Mouse (Mus musculus) hindbrain, embryonic 13.5 days (tissue): Measurements from ENCODE around the gene Hist1h2ad. TPM values are rescaled to one million over a fixed set of nuclear protein-coding genes. Genes with fewer than 3 reads are reported as not detected.
"Not testable (repeated sequence)": the region's sequence is repeated elsewhere in the genome, so short reads cannot be mapped to it uniquely, and the experiment has no call there.

ENCODE experiments used
- ATAC-seq: fragments of 200-750 bp; cut with Nextera tagmentation; 2 replicates; pipeline ENCODE4 v1.8.0; 2017; ENCODE audit warnings: moderate TSS enrichment; ENCODE audit not compliant: low FRiP score
- H3K27ac ChIP-seq: fragments of 300-500 bp; sonication (generic); 2 replicates; pipeline ENCODE4 v1.5.1; 2015; ENCODE audit warnings: inconsistent platforms, mild to moderate bottlenecking, moderate library complexity
- H3K27me3 ChIP-seq: fragments of 300-500 bp; sonication (generic); 2 replicates; pipeline ENCODE4 v1.6.1; 2015; ENCODE audit warnings: mild to moderate bottlenecking, inconsistent platforms
- H3K36me3 ChIP-seq: fragments of 300-500 bp; sonication (generic); 2 replicates; pipeline ENCODE4 v1.6.1; 2015; ENCODE audit warnings: mild to moderate bottlenecking, inconsistent platforms
- H3K4me1 ChIP-seq: fragments of 300-500 bp; sonication (generic); replicated peaks from 2 replicates; pipeline ENCODE4 v1.6.1; 2015; ENCODE audit warnings: inconsistent platforms
- H3K4me2 ChIP-seq: fragments of 300-500 bp; sonication (generic); 2 replicates; pipeline ENCODE4 v1.6.1; 2015; ENCODE audit warnings: inconsistent platforms, mild to moderate bottlenecking, moderate library complexity
- H3K4me3 ChIP-seq: fragments of 300-500 bp; sonication (generic); 2 replicates; pipeline ENCODE4 v1.5.1; 2015; ENCODE audit warnings: mild to moderate bottlenecking, inconsistent platforms
- H3K9ac ChIP-seq: fragments of 300-500 bp; sonication (generic); 2 replicates; pipeline ENCODE4 v1.6.1; 2015; ENCODE audit warnings: mild to moderate bottlenecking, inconsistent platforms
- H3K9me3 ChIP-seq: fragments of 300-500 bp; sonication (generic); 2 replicates; pipeline ENCODE4 v1.6.1; 2016; ENCODE audit warnings: inconsistent platforms
- WGBS: fragments of 180-500 bp; shearing (Covaris S2); methylation state at CpG from one replicate; pipeline ENCODE4 v1.1.7; 2015; 5-methylcytosine and 5-hydroxymethylcytosine counted together
- polyA plus RNA-seq: library from polyadenylated mRNA; unstranded; fragments of >200 nt; fragmentation: Nextera tagmentation; extraction: Ambion mirVana; gene quantifications from 2 replicates; pipeline ENCODE4 v1.2.1, GENCODE M21; 2015

Hist1h2ad gene
- 0.61 and 2.7 TPM in 2 replicates for polyA plus RNA-seq

GRCm38 (mm10) chr13:23573898-23574524, at the start of gene Hist1h2ad, which contains the start of gene Hist1h2bf:
Hist1h2ad (plus strand) TSS chr13:23574381.
Hist1h2bf (minus strand) TSS chr13:23574196.
- peak within 1 kb of the TSS; percentile 74 for H3K4me2 ChIP-seq
- ATAC-seq, result peak; percentile 93
- H3K27me3 ChIP-seq, H3K36me3 ChIP-seq, H3K9me3 ChIP-seq: not testable (repeated sequence)
- peak within 1 kb of the TSS; percentile 42 for H3K4me3 ChIP-seq
- peak within 1 kb of the TSS; percentile 85 for H3K27ac ChIP-seq
- WGBS, result under 1% methylated on average over 42 of the region's 42 CpGs
- H3K9ac ChIP-seq, result peak within 1 kb of the TSS; percentile 49; the same call in 1 of the 2 replicates
- peaks cover 41% of the 10 kb centered on the region for H3K4me1 ChIP-seq

DNA sequence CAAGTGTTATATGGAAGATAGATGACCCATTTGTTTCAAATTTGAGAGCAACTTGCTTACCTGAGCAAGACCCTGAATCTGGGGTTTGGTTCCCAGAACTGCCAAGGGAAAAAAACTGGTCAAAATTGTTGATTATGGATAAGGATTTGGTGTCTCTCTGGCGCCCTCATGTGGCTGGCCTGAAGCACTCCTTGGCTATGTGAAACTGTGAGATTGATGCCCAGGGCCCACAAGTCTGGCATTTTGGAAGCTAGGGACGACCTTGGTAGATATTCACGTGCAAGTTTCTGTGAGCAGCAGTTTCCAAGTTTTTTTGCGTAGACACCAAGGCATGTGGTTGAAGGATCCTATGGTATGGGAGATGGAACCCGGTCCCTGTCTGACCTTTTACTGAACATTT, 49.5 kb upstream of the Hist1h2ad start:
- Histone ChIP-seq H3K27ac (no peak overlapping the region), H3K4me2 (no peak overlapping the region), H3K4me1 (peaks cover 18% of the 10 kb centered on the region), H3K36me3 (no peaks in the 10 kb centered on the region), H3K9me3 (no peaks in the 10 kb centered on the region), H3K9ac (no peak overlapping the region), H3K4me3 (no peak overlapping the region), H3K27me3 (no peaks in the 10 kb centered on the region)
- WGBS, result 8% methylated on average over 5 of the region's 5 CpGs
- ATAC-seq, result peak; percentile 47; the same call in 1 of the 2 replicates

DNA sequence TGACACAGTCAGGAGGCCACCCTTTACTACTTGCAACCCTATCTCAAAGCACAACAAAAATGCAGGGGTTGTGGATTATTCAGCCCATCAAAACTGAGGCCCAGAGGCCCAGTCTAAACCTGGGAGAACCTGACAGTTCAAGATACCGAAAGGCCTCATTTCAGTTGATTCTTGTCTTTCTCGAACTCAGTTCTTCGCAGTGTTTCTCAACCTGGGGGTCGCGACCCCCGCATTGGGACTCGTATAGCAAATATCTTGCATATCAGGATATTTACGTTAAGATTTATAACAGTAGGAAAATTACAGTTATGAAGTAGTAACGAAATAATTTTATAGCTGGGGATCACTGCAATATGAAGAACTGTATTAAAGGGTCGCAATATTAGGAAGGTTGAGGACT, 48.3 kb upstream of the Hist1h2ad start:
- H3K4me1 ChIP-seq, result peaks cover 18% of the 10 kb centered on the region
- no peaks in the 10 kb centered on the region for H3K27me3 ChIP-seq
- no peak for ATAC-seq
- no peaks in the 10 kb centered on the region for H3K36me3 ChIP-seq
- H3K4me2 ChIP-seq, result peak overlapping the region; percentile 51
- H3K4me3 ChIP-seq, result peak overlapping the region; percentile 50
- 2% methylated on average over 10 of the region's 10 CpGs for WGBS
- H3K9ac ChIP-seq, result 0 out of 2 replicates have a peak overlapping the region, but pooled peaks have one; percentile 9
- no peak overlapping the region for H3K27ac ChIP-seq
- H3K9me3 ChIP-seq, result no peaks in the 10 kb centered on the region

- Histone ChIP-seq H3K4me3 (peak overlapping the region; percentile 50), H3K36me3 (no peaks in the 10 kb centered on the region), H3K4me1 (peaks cover 18% of the 10 kb centered on the region), H3K27me3 (no peaks in the 10 kb centered on the region), H3K9me3 (no peaks in the 10 kb centered on the region), H3K27ac (peak overlapping the region; percentile 79), H3K9ac (peak overlapping the region; percentile 69), H3K4me2 (peak overlapping the region; percentile 51)
- 0 out of 2 replicates have a peak, but pooled peaks have one; percentile 36 for ATAC-seq
- under 1% methylated on average over 17 of the region's 17 CpGs for WGBS
Measured at GRCm38 (mm10) chr13:23526312-23526711, 47.9 kb upstream of the Hist1h2ad start.

- H3K4me3 ChIP-seq, result no peak overlapping the region
Measured at GRCm38 (mm10) chr13:23529005-23529404, 45.2 kb upstream of the Hist1h2ad start.

GRCm38 (mm10) chr13:23529480-23530165, 44.6 kb upstream of the Hist1h2ad start:
- Histone ChIP-seq H3K4me2 (peak overlapping the region; percentile 74), H3K27ac (peak overlapping the region; percentile 96; the same call in 1 of the 2 replicates), H3K36me3 (no peaks in the 10 kb centered on the region), H3K9ac (peak overlapping the region; percentile 83), H3K9me3 (no peaks in the 10 kb centered on the region), H3K4me1 (peaks cover 42% of the 10 kb centered on the region), H3K4me3 (peak overlapping the region; percentile 51), H3K27me3 (no peaks in the 10 kb centered on the region)
- 32% methylated on average over 2 of the region's 2 CpGs for WGBS
- ATAC-seq, result no peak

More at GRCm38 (mm10) chr13:23529005-23529404, 45.2 kb upstream of the Hist1h2ad start:
- no peak for ATAC-seq
- H3K36me3 ChIP-seq, result no peaks in the 10 kb centered on the region
- H3K4me1 ChIP-seq, result peaks cover 36% of the 10 kb centered on the region
- no peaks in the 10 kb centered on the region for H3K9me3 ChIP-seq
- 67% methylated on average over 5 of the region's 5 CpGs for WGBS
- no peaks in the 10 kb centered on the region for H3K27me3 ChIP-seq
- peak overlapping the region; percentile 13; the same call in 1 of the 2 replicates for H3K4me2 ChIP-seq
- no peak overlapping the region for H3K9ac ChIP-seq
- H3K27ac ChIP-seq, result no peak overlapping the region

DNA sequence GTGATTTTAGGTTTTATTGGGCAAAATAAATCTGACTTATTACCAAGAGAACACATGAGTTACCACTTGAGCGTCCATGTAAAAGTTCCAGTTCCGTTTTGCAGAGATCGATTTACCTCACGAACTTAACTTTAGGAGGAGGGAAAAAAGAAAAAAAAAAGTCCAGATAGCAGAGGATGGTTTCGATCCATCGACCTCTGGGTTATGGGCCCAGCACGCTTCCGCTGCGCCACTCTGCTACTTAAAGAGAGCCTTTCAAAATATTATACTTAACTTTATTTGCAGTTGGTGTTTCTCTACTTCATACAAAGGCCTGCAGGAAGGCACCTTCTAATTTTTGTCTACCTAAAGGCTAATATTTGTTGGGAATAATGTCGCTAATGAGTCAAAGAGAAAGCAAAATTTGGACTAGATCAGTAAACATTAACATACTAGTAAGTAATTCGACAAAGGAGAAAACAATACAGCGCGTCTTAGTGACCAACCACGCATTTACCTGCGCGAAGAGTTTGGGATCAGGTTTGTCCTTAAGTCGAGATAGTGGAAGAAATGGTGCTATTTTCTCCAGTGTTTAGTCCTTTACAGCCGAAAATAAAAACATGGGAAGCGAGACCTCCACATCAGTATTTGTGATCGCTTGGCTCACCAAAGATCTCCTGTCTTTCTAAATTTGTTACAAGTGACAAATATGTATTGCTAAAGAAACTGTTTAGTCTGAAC, 43.8 kb upstream of the Hist1h2ad start:
- H3K4me1 ChIP-seq, result peaks cover 45% of the 10 kb centered on the region
- no peaks in the 10 kb centered on the region for H3K9me3 ChIP-seq
- peak overlapping the region; percentile 83 for H3K9ac ChIP-seq
- H3K27ac ChIP-seq, result peak overlapping the region; percentile 96
- H3K4me2 ChIP-seq, result peak overlapping the region; percentile 74
- ATAC-seq, result no peak
- under 1% methylated on average over 20 of the region's 20 CpGs for WGBS
- H3K4me3 ChIP-seq, result peak overlapping the region; percentile 51
- H3K27me3 ChIP-seq, result no peaks in the 10 kb centered on the region
- H3K36me3 ChIP-seq, result no peaks in the 10 kb centered on the region

DNA sequence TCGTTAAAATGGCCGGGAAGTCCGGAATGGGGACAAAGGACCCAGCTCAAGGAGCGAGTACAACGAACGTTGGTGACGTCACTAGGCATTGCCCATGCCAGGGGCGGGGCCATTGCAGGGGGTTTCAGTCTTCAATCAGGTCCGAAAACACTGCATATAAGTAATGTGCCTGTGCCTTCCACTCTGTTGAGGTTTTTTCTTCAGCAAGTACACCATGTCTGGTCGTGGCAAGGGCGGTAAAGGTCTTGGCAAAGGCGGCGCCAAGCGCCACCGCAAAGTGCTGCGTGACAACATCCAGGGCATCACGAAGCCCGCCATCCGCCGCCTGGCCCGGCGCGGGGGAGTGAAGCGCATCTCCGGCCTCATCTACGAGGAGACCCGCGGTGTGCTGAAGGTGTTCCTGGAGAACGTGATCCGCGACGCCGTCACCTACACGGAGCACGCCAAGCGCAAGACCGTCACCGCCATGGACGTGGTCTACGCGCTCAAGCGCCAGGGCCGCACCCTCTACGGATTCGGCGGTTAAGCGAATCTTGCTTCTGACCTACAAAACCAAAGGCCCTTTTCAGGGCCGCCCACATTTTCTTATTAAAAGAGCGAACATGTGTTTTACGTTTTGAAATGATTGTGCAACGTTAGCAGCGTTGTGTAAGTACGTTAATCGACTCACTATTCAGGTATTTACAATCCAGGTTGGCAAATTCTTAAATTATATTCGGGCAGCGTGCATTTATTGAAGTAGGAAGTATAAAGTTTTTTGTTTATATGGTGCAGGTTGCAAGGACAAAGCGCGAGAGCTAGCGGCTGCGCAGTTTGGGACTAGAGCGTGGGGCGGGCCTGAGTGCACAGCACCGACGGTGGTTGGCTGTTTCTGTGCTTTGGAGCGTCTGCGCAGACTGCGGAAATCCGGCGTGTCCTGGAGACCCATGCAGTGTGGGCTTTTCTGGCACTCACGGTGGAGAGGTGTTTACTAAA, 43.0 kb upstream of the Hist1h2ad start, which contains the start of gene Hist1h4h:
Hist1h4h (plus strand) TSS at position 150 of the 975 bp plus-strand sequence.
- Histone ChIP-seq H3K4me1 (peaks cover 45% of the 10 kb centered on the region), H3K27ac (peak within 1 kb of the TSS; percentile 96), H3K9ac (peak within 1 kb of the TSS; percentile 83), H3K4me3 (peak within 1 kb of the TSS; percentile 51), H3K9me3 (no peaks in the 10 kb centered on the region), H3K27me3 (no peaks in the 10 kb centered on the region), H3K4me2 (peak within 1 kb of the TSS; percentile 74), H3K36me3 (no peaks in the 10 kb centered on the region)
- WGBS, result under 1% methylated on average over 59 of the region's 70 CpGs
- ATAC-seq, result peak; percentile 86

DNA sequence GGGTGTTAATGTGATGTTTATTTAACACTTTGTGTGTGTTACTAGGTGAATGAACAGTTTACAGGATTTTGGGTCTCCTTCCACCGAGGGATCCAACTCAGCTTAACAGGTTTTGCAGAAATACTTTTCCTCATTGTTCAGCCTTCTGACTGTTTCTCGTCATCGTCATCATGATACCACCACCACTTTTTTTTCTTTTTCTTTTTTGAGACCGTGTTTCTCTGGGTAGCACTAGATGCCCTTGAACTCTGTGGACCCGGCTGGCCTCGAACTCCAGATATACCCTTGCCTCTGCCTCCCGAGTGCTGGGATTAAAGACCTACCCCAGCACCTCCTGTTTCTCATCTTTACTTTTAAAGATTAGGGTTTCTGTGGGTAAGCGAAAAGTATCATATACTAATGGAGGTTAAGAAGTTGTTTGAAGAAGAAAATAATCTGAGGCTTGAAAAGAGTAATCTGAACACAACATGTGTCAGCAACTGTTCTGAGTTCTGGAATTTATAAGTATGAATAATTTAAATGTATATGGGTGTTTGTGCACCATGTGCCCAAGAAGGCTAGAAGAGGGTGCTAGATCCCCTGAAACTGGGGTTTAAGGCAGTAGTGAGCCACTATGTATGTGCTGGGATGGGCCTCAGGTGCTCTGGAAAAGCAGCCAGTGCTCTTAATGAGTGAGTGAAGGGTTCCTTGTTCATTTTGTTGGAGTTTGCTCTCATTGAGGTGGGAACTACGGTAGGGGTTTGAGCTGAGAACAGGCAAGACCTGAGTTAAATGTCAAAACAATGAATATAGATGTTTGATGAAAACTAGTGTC, 41.7 kb upstream of the Hist1h2ad start:
- Histone ChIP-seq H3K9me3 (no peaks in the 10 kb centered on the region), H3K4me1 (peaks cover 49% of the 10 kb centered on the region), H3K9ac (peak overlapping the region; percentile 83), H3K4me3 (peak overlapping the region; percentile 51), H3K4me2 (peak overlapping the region; percentile 74), H3K27me3 (no peaks in the 10 kb centered on the region), H3K27ac (peak overlapping the region; percentile 96), H3K36me3 (no peaks in the 10 kb centered on the region)
- no peak for ATAC-seq
- 28% methylated on average over 9 of the region's 9 CpGs for WGBS

DNA sequence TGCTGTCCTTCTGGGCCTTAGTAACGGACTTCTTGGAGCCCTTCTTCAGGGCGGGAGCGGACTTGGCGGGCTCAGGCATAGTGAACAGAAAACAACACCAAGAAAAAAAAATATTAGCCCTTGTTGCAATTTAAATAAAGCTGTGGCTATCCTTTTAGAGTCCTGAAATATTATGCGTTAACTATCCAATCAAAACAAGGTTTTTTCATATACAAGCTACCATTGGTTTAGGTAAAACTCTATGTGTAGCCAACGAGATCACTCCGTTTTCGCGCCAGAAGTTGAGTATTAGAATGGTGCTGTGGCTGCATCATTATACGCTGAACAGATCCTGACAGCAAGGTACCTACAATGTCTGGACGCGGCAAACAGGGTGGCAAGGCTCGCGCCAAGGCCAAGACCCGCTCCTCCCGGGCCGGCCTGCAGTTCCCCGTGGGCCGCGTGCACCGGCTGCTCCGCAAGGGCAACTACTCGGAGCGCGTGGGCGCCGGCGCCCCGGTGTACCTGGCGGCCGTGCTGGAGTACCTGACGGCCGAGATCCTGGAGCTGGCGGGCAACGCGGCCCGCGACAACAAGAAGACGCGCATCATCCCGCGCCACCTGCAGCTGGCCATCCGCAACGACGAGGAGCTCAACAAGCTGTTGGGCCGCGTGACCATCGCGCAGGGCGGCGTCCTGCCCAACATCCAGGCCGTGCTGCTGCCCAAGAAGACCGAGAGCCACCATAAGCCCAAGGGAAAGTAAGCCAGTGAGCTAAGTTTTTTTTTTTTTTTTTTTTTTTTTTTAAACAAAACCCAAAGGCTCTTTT, 40.4 kb upstream of the Hist1h2ad start, which contains the start of gene Hist1h2af:
Hist1h2af (plus strand) TSS at position 347 of the 808 bp plus-strand sequence.
- 0 out of 2 replicates have a peak, but pooled peaks have one; percentile 23 for ATAC-seq
- H3K9ac ChIP-seq, result peak within 1 kb of the TSS; percentile 60

More for the DNA sequence above, 40.4 kb upstream of the Hist1h2ad start, which contains the start of gene Hist1h2af:
- peak within 1 kb of the TSS; percentile 74 for H3K4me2 ChIP-seq
- not testable (repeated sequence) for H3K27me3 ChIP-seq, H3K36me3 ChIP-seq, H3K9me3 ChIP-seq
- H3K27ac ChIP-seq, result peak within 1 kb of the TSS; percentile 96
- WGBS, result under 1% methylated on average over 26 of the region's 53 CpGs
- peak within 1 kb of the TSS; percentile 51 for H3K4me3 ChIP-seq
- peaks cover 44% of the 10 kb centered on the region for H3K4me1 ChIP-seq
